Mouse (Mus musculus): Measurements from ENCODE around the gene Gm5475.

GRCm38 (mm10) chr15:100387544-100388223 lies 34.3 kb upstream of the Gm5475 start:
- TF ChIP-seq EP300 (IDR thresholded peaks at IDR 0.05; ENCODE audit: low read depth): no peak
- TF ChIP-seq CTCF (IDR thresholded peaks at IDR 0.05; ENCODE audit: low read depth): no peak
